Mouse (Mus musculus) brain, embryonic 14.5 days (tissue): ENCODE measurements around the gene Clba1. TPM values are rescaled to one million over a fixed set of nuclear protein-coding genes. Genes with fewer than 3 reads are reported as not detected.
A peak's percentile ranks its signal among the peaks of the same experiment; 100 is the strongest.

Experiments
- DNase-seq: peaks from one replicate; pipeline ENCODE4 v3.0.0-alpha.2; 2011; ENCODE audit warnings: low read depth
- CTCF ChIP-seq: fragments of 200-500 bp; IDR thresholded peaks from 2 replicates; pipeline ENCODE4 v1.5.1; 2012; ENCODE audit warnings: inconsistent platforms, mild to moderate bottlenecking, moderate library complexity, borderline replicate concordance; ENCODE audit not compliant: insufficient read depth, insufficient read length; ENCODE audit errors: extremely low read depth
- POLR2A ChIP-seq: fragments of 200-500 bp; IDR thresholded peaks from 2 replicates; pipeline ENCODE4 v1.6.1; 2012; ENCODE audit warnings: mild to moderate bottlenecking, inconsistent platforms, borderline replicate concordance; ENCODE audit not compliant: poor library complexity, insufficient read depth, insufficient read length, severe bottlenecking; ENCODE audit errors: extremely low read depth
- polyA plus RNA-seq: library from polyadenylated mRNA; depleted of rRNA; stranded (reverse); fragments of >200 nt; gene quantifications from 2 replicates; pipeline ENCODE4 v1.2.3, GENCODE M21; 2012; rRNA removed

Gene Clba1
- 13.6 and 14.7 TPM in 2 replicates for polyA plus RNA-seq

GRCm38 (mm10) chr12:112808587-112809364, at the start of gene Clba1:
TSS of gene Clba1 (plus strand) at chr12:112808937.
- DNase-seq, result peak; percentile 98
- peak; percentile 57 for TF ChIP-seq POLR2A
- peak; percentile 51 for TF ChIP-seq CTCF

GRCm38 (mm10) chr12:112759471-112759870, 49.3 kb upstream of the Clba1 start:
- no peak for DNase-seq
- TF ChIP-seq POLR2A, result no peak
- TF ChIP-seq CTCF, result no peak

DNA sequence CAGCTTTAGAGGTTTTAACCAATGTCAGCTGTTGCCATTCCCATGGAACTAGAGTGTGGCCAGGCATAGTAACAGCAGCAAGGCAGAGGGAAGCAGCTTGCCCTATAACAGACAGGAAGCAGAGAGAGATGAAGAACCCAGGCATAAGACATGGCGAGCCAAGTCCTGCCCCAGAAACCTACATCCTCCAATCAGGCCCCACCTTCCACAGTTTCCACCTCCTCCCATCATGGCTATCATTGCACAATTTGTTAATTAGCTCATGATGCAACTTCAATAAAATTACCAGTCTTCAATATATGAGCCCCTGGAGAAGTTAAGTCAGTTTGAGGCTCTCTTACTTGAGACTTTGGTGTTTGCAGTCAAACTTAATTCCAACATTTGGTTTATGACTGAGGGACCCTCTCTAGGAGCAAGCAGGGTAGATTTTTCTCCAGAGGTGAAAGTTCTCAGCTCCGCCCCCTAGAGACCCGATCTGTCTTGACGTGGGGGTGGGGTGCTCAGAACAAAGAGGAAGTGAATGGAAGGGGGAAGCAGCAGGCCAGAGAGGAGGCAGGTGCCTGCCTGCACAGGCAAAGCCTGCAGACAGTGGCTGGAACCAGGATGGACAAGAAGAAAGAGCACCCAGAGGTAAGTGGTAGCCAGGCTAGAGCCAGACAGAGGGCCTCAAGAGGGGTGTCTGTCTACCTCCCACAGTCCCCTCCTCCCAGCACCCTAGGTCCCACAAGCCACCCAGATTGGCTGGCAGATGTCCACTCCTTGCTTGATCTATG, 48.4 kb upstream of the Clba1 start, which contains the start of gene Pld4:
Gene Pld4, plus strand, starts transcription at position 502 of the 773 bp plus-strand sequence.
- no peak for DNase-seq
- TF ChIP-seq CTCF, result no peak
- TF ChIP-seq POLR2A, result no peak

DNA sequence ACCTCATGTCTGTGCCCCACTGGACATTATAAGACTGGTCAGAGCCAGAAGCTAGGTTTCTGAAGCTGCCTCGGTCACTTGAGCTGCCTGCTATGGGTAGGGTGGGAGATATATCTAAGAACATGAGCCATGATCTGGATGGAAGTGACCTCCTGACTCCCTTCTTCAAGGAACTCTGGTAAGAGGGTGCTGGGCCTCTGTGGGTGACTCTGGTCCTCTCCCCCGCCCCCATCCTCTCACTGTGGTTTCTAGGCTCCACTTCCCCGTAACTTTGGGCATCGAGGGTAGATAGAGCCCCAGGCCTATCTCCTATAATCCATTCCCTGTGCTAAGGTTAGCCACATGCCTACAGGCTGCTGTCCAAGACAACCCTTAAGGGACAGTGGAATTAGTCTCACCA, 47.3 kb upstream of the Clba1 start:
- TF ChIP-seq CTCF, result no peak
- no peak for DNase-seq

- DNase-seq, result no peak
- no peak for TF ChIP-seq POLR2A
- no peak for TF ChIP-seq CTCF
These were observed 46.7 kb upstream of the Clba1 start for GRCm38 (mm10) chr12:112762018-112762417.

- no peak for DNase-seq
- TF ChIP-seq POLR2A (no peak), CTCF (no peak)
These were observed 45.6 kb upstream of the Clba1 start for GRCm38 (mm10) chr12:112763176-112763575.

GRCm38 (mm10) chr12:112764141-112764540, 44.6 kb upstream of the Clba1 start:
- no peak for DNase-seq
- TF ChIP-seq CTCF, result no peak
- TF ChIP-seq POLR2A, result no peak

GRCm38 (mm10) chr12:112764991-112765390, 43.7 kb upstream of the Clba1 start:
- DNase-seq, result no peak
- TF ChIP-seq POLR2A (no peak), CTCF (no peak)

DNA sequence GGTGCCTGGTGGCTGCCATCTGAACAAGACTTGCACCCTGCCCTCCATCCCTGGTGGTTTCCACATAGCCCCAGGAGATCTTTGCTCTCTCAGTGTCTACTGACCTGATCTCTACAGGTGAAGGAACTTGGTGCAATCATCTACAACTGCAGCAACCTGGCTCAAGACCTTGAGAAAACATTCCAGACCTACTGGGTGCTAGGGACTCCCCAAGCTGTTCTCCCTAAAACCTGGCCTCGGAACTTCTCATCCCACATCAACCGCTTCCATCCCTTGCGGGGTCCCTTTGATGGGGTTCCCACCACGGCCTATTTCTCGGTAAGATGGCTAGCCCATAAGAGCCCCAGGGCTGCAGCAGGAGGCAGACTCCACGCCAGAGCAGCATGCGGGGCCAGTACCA, 42.2 kb upstream of the Clba1 start:
- no peak for TF ChIP-seq CTCF
- TF ChIP-seq POLR2A, result no peak
- no peak for DNase-seq

- TF ChIP-seq CTCF (no peak), POLR2A (no peak)
- DNase-seq, result no peak
These were observed 41.5 kb upstream of the Clba1 start for GRCm38 (mm10) chr12:112767036-112767890.

GRCm38 (mm10) chr12:112768166-112768565, 40.6 kb upstream of the Clba1 start:
- TF ChIP-seq CTCF (no peak), POLR2A (no peak)
- DNase-seq, result no peak
